Mouse (Mus musculus) limb, embryonic 14.5 days (tissue): ENCODE data around the gene Ccna1. TPM values are rescaled to one million over a fixed set of nuclear protein-coding genes. Genes with fewer than 3 reads are reported as not detected.

ENCODE experiments used
- ATAC-seq: fragments of 200-750 bp; cut with Nextera tagmentation; 2 replicates; pipeline ENCODE4 v1.8.0; 2017; ENCODE audit warnings: low read depth, moderate number of reproducible peaks, moderate TSS enrichment; ENCODE audit not compliant: low FRiP score
- DNase-seq: peaks from one replicate; pipeline ENCODE4 v3.0.0-alpha.2; 2015; ENCODE audit warnings: low spot score
- H3K27ac ChIP-seq: fragments of 300-500 bp; sonication (generic); replicated peaks from 2 replicates; pipeline ENCODE4 v1.5.1; 2014; ENCODE audit warnings: low read depth, mild to moderate bottlenecking, low read length, moderate library complexity, mixed read lengths
- H3K27me3 ChIP-seq: fragments of 300-500 bp; sonication (generic); 2 replicates; pipeline ENCODE4 v1.6.1; 2014; ENCODE audit warnings: low read length, mixed read lengths; ENCODE audit not compliant: control insufficient read depth, insufficient read depth
- H3K36me3 ChIP-seq: fragments of 300-500 bp; sonication (generic); 2 replicates; pipeline ENCODE4 v1.6.1; 2014; ENCODE audit warnings: mild to moderate bottlenecking, low read length, moderate library complexity, mixed read lengths; ENCODE audit not compliant: control insufficient read depth, insufficient read depth
- H3K4me1 ChIP-seq: fragments of 300-500 bp; sonication (generic); 2 replicates; pipeline ENCODE4 v1.6.1; 2014; ENCODE audit warnings: antibody characterized with exemption, low read length, mixed read lengths; ENCODE audit not compliant: control insufficient read depth, insufficient read depth
- H3K4me2 ChIP-seq: fragments of 300-500 bp; sonication (generic); replicated peaks from 2 replicates; pipeline ENCODE4 v1.6.1; 2014; ENCODE audit warnings: low read depth, mild to moderate bottlenecking, low read length, moderate library complexity; ENCODE audit not compliant: severe bottlenecking
- H3K4me3 ChIP-seq: fragments of 300-500 bp; sonication (generic); replicated peaks from 2 replicates; pipeline ENCODE4 v1.5.1; 2014; ENCODE audit warnings: low read length
- H3K9ac ChIP-seq: fragments of 300-500 bp; sonication (generic); 2 replicates; pipeline ENCODE4 v1.6.1; 2014; ENCODE audit warnings: mild to moderate bottlenecking, low read depth, low read length, moderate library complexity; ENCODE audit not compliant: severe bottlenecking
- H3K9me3 ChIP-seq: fragments of 300-500 bp; sonication (generic); 2 replicates; pipeline ENCODE4 v1.6.1; 2016; ENCODE audit warnings: low read length; ENCODE audit not compliant: control insufficient read depth
- POLR2A ChIP-seq: fragments of 200-500 bp; IDR thresholded peaks from 2 replicates; pipeline ENCODE4 v1.8.0; 2012; ENCODE audit warnings: inconsistent platforms, mild to moderate bottlenecking, moderate library complexity, borderline replicate concordance; ENCODE audit not compliant: insufficient read depth, insufficient read length; ENCODE audit errors: extremely low read depth
- WGBS: fragments of 180-500 bp; shearing (Covaris S2); extraction: QIAGEN DNeasy Blood & Tissue Kit; methylation state at CpG from one replicate; pipeline ENCODE4 v1.1.7; 2014; 5-methylcytosine and 5-hydroxymethylcytosine counted together
- polyA plus RNA-seq, 2 experiments: library from polyadenylated mRNA; depleted of rRNA in 1 of 2; stranded (reverse) in 1 of 2; unstranded in 1 of 2; fragments of >200 nt; fragmentation: Nextera tagmentation in 1 of 2; extraction: Ambion mirVana in 1 of 2; gene quantifications; 2 replicates each; pipeline versions ENCODE4 v1.2.1 to v1.2.3; 2012 to 2014

Gene Ccna1
- polyA plus RNA-seq, 2 experiments, result 2.5 to 2.6 TPM

- DNase-seq (no peak), ATAC-seq (no peak)
- WGBS, result 65% methylated on average over 4 of the region's 4 CpGs
- TF ChIP-seq POLR2A, result no peak
- Histone ChIP-seq H3K4me2 (no peak overlapping the region), H3K27ac (no peak overlapping the region), H3K9ac (no peak overlapping the region), H3K27me3 (no peaks in the 10 kb centered on the region), H3K9me3 (no peaks in the 10 kb centered on the region), H3K4me1 (no peaks in the 10 kb centered on the region), H3K36me3 (no peaks in the 10 kb centered on the region), H3K4me3 (no peak overlapping the region)
These were observed 51.3 kb downstream of the Ccna1 start for GRCm38 (mm10) chr3:55004036-55004435.

DNA sequence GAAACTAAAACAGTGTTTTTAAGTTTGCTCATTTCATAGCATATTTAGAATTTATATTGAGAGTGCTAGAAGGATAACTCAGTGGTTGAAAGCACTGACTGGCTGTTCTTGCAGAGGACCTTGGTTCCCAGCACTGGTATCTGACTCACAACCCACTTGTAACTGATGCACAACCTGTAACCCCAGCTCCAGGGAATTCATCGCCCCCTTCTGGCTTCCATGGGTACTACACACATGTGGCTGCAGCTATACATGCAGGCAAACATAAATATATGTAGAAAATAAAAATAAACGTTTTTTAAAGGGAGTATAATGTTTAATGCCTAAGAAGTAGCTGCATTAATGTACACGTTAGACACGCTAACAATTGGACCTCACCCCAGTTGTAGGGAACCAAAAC, 53.6 kb downstream of the Ccna1 start:
- Histone ChIP-seq H3K9me3 (no peaks in the 10 kb centered on the region), H3K4me1 (no peaks in the 10 kb centered on the region), H3K36me3 (no peaks in the 10 kb centered on the region), H3K4me2 (no peak overlapping the region), H3K27me3 (no peaks in the 10 kb centered on the region), H3K4me3 (no peak overlapping the region), H3K9ac (no peak overlapping the region), H3K27ac (no peak overlapping the region)
- WGBS, result 66% methylated on average over 4 of the region's 4 CpGs
- ATAC-seq (no peak), DNase-seq (no peak)
- TF ChIP-seq POLR2A, result no peak

Other genes with a start within 250 kb of the Ccna1 start
- gene Rfxap, start 247.7 kb downstream of the Ccna1 start, polyA plus RNA-seq (2012; rRNA removed), result 32.3 and 43.1 TPM in 2 replicates
- 48.7 and 54.9 TPM in 2 replicates for gene Rfxap, start 247.7 kb downstream of the Ccna1 start, polyA plus RNA-seq (2014; fragmentation: Nextera tagmentation; extraction: Ambion mirVana)
- 0.53 and 0.65 TPM in 2 replicates for gene Sertm1, start 139.6 kb downstream of the Ccna1 start, polyA plus RNA-seq (2012; rRNA removed)
- gene Sertm1, start 139.6 kb downstream of the Ccna1 start, polyA plus RNA-seq (2014; fragmentation: Nextera tagmentation; extraction: Ambion mirVana), result 0.08 and 0.21 TPM in 2 replicates
- 52.3 and 53.2 TPM in 2 replicates for gene Spg20, start 56.6 kb upstream of the Ccna1 start, polyA plus RNA-seq (2012; rRNA removed)
- 80.0 and 81.1 TPM in 2 replicates for gene Spg20, start 56.6 kb upstream of the Ccna1 start, polyA plus RNA-seq (2014; fragmentation: Nextera tagmentation; extraction: Ambion mirVana)
- 0.10 and 0.11 TPM in 2 replicates for gene Ccdc169, start 81.8 kb upstream of the Ccna1 start, polyA plus RNA-seq (2012; rRNA removed)
- 0.07 and 0.25 TPM in 2 replicates for gene Ccdc169, start 81.8 kb upstream of the Ccna1 start, polyA plus RNA-seq (2014; fragmentation: Nextera tagmentation; extraction: Ambion mirVana)
- gene Sohlh2, start 126.5 kb upstream of the Ccna1 start, polyA plus RNA-seq (2012; rRNA removed), result 0.09 and 0.12 TPM in 2 replicates
- gene Sohlh2, start 126.5 kb upstream of the Ccna1 start, polyA plus RNA-seq (2014; fragmentation: Nextera tagmentation; extraction: Ambion mirVana), result not detected in 2 replicates
- 23.3 and 24.0 TPM in 2 replicates for gene Dclk1, start 186.9 kb upstream of the Ccna1 start, polyA plus RNA-seq (2012; rRNA removed)
- 66.2 and 75.7 TPM in 2 replicates for gene Dclk1, start 186.9 kb upstream of the Ccna1 start, polyA plus RNA-seq (2014; fragmentation: Nextera tagmentation; extraction: Ambion mirVana)